Mouse (Mus musculus): ENCODE measurements around the gene Zfp110. TPM values are rescaled to one million over a fixed set of nuclear protein-coding genes. Genes with fewer than 3 reads are reported as not detected.

Zfp110 gene
- polyA plus RNA-seq, 2 experiments = 4.4 to 8.5 TPM

- Histone ChIP-seq H3K27me3 (ENCODE audit: control insufficient read depth, insufficient read depth, low read length) (no peaks in the 10 kb centered on the region), H3K4me2 (ENCODE audit: low read depth) (peak within 1 kb of the TSS; percentile 73), H3K4me3 (ENCODE audit: insufficient read depth in 1 of 2, low read depth in 2 of 2, low read length in 2 of 2) (peak within 1 kb of the TSS; percentile 59 to 99), H3K9ac (replicated peaks) (peak within 1 kb of the TSS; percentile 41), H3K36me3 (replicated peaks; ENCODE audit: control insufficient read depth, insufficient read depth, low read depth) (no peaks in the 10 kb centered on the region), H3K27ac (no peak within 1 kb of the TSS), H3K4me1 (replicated peaks; ENCODE audit: control insufficient read depth in 2 of 2, insufficient read depth in 2 of 2, low read length in 1 of 2) (peaks cover 3 to 9% of the 10 kb centered on the region in 2 experiments), H3K9me3 (ENCODE audit: control insufficient read depth, low read length) (no peaks in the 10 kb centered on the region)
- DNase-seq (ENCODE audit: low read depth in 3 of 3, low spot score in 3 of 3) = peak; percentile 76 to 82 (median 80)
- 3% methylated on average over 36 of the region's 36 CpGs for WGBS (ENCODE audit: insufficient replicate concordance)
- TF ChIP-seq EP300 (IDR thresholded peaks at IDR 0.05; ENCODE audit: low read depth) (no peak), CTCF (IDR thresholded peaks at IDR 0.05; ENCODE audit: low read depth) (no peak; the same call in 1 of the 2 replicates)
- ATAC-seq (ENCODE audit: insufficient read depth) = peak; percentile 96
These were observed 63.3 kb downstream of the Zfp110 start, which contains the start of gene Zscan22 for GRCm38 (mm10) chr7:12897655-12898410. Gene Zscan22 (plus strand): TSS chr7:12897815.

Other genes starting within 250 kb of the Zfp110 start
- gene Vmn2r53, start 226.0 kb upstream of the Zfp110 start, polyA plus RNA-seq (2012; rRNA removed) = not detected in 2 replicates
- not detected in 2 replicates for gene Vmn2r53, start 226.0 kb upstream of the Zfp110 start, polyA plus RNA-seq (2014; fragmentation: Nextera tagmentation; extraction: Ambion mirVana)
- gene Vmn2r54, start 194.4 kb upstream of the Zfp110 start, polyA plus RNA-seq (2012; rRNA removed) = not detected in 2 replicates
- gene Vmn2r54, start 194.4 kb upstream of the Zfp110 start, polyA plus RNA-seq (2014; fragmentation: Nextera tagmentation; extraction: Ambion mirVana) = not detected in 2 replicates
- not detected in 2 replicates for gene Vmn2r55, start 149.8 kb upstream of the Zfp110 start, polyA plus RNA-seq (2012; rRNA removed)
- not detected in 2 replicates for gene Vmn2r55, start 149.8 kb upstream of the Zfp110 start, polyA plus RNA-seq (2014; fragmentation: Nextera tagmentation; extraction: Ambion mirVana)
- not detected in 2 replicates for gene Vmn2r56, start 99.8 kb upstream of the Zfp110 start, polyA plus RNA-seq (2012; rRNA removed)
- not detected in 2 replicates for gene Vmn2r56, start 99.8 kb upstream of the Zfp110 start, polyA plus RNA-seq (2014; fragmentation: Nextera tagmentation; extraction: Ambion mirVana)
- 0.34 and 0.39 TPM in 2 replicates for gene Zscan18, start 31.1 kb upstream of the Zfp110 start, polyA plus RNA-seq (2012; rRNA removed)
- 0.16 and 0.37 TPM in 2 replicates for gene Zscan18, start 31.1 kb upstream of the Zfp110 start, polyA plus RNA-seq (2014; fragmentation: Nextera tagmentation; extraction: Ambion mirVana)
- 1.7 and 2.6 TPM in 2 replicates for gene Zfp329, start 15.9 kb upstream of the Zfp110 start, polyA plus RNA-seq (2012; rRNA removed)
- 1.4 and 1.5 TPM in 2 replicates for gene Zfp329, start 15.9 kb upstream of the Zfp110 start, polyA plus RNA-seq (2014; fragmentation: Nextera tagmentation; extraction: Ambion mirVana)
- 0.49 and 0.54 TPM in 2 replicates for gene Zfp128, start 46.4 kb downstream of the Zfp110 start, polyA plus RNA-seq (2012; rRNA removed)
- gene Zfp128, start 46.4 kb downstream of the Zfp110 start, polyA plus RNA-seq (2014; fragmentation: Nextera tagmentation; extraction: Ambion mirVana) = 0.39 and 1.0 TPM in 2 replicates
- 3.8 and 3.9 TPM in 2 replicates for gene Zscan22, start 63.1 kb downstream of the Zfp110 start, polyA plus RNA-seq (2012; rRNA removed)
- 3.9 and 5.1 TPM in 2 replicates for gene Zscan22, start 63.1 kb downstream of the Zfp110 start, polyA plus RNA-seq (2014; fragmentation: Nextera tagmentation; extraction: Ambion mirVana)
- 1,715 and 1,748 TPM in 2 replicates for gene Rps5, start 87.5 kb downstream of the Zfp110 start, polyA plus RNA-seq (2012; rRNA removed)
- 863 and 876 TPM in 2 replicates for gene Rps5, start 87.5 kb downstream of the Zfp110 start, polyA plus RNA-seq (2014; fragmentation: Nextera tagmentation; extraction: Ambion mirVana)
- 0.55 TPM in 2 replicates for gene Rnf225, start 92.7 kb downstream of the Zfp110 start, polyA plus RNA-seq (2012; rRNA removed)
- 0.09 and 0.15 TPM in 2 replicates for gene Rnf225, start 92.7 kb downstream of the Zfp110 start, polyA plus RNA-seq (2014; fragmentation: Nextera tagmentation; extraction: Ambion mirVana)
- 1.7 and 1.8 TPM in 2 replicates for gene Zfp324, start 131.1 kb downstream of the Zfp110 start, polyA plus RNA-seq (2012; rRNA removed)
- 2.0 and 2.4 TPM in 2 replicates for gene Zfp324, start 131.1 kb downstream of the Zfp110 start, polyA plus RNA-seq (2014; fragmentation: Nextera tagmentation; extraction: Ambion mirVana)
- 2.1 and 2.4 TPM in 2 replicates for gene Zfp446, start 143.1 kb downstream of the Zfp110 start, polyA plus RNA-seq (2012; rRNA removed)
- 0.93 and 1.1 TPM in 2 replicates for gene Zfp446, start 143.1 kb downstream of the Zfp110 start, polyA plus RNA-seq (2014; fragmentation: Nextera tagmentation; extraction: Ambion mirVana)
- gene Slc27a5, start 163.4 kb downstream of the Zfp110 start, polyA plus RNA-seq (2012; rRNA removed) = 4.9 and 7.7 TPM in 2 replicates
- 10.1 and 10.7 TPM in 2 replicates for gene Slc27a5, start 163.4 kb downstream of the Zfp110 start, polyA plus RNA-seq (2014; fragmentation: Nextera tagmentation; extraction: Ambion mirVana)
- 119 and 138 TPM in 2 replicates for gene Trim28, start 164.4 kb downstream of the Zfp110 start, polyA plus RNA-seq (2012; rRNA removed)
- 93.4 and 111 TPM in 2 replicates for gene Trim28, start 164.4 kb downstream of the Zfp110 start, polyA plus RNA-seq (2014; fragmentation: Nextera tagmentation; extraction: Ambion mirVana)
- gene Zbtb45, start 175.3 kb downstream of the Zfp110 start, polyA plus RNA-seq (2012; rRNA removed) = 9.8 and 10.9 TPM in 2 replicates
- gene Zbtb45, start 175.3 kb downstream of the Zfp110 start, polyA plus RNA-seq (2014; fragmentation: Nextera tagmentation; extraction: Ambion mirVana) = 10.5 and 13.4 TPM in 2 replicates
- gene Chmp2a, start 200.0 kb downstream of the Zfp110 start, polyA plus RNA-seq (2012; rRNA removed) = 42.5 and 92.3 TPM in 2 replicates
- 133 and 136 TPM in 2 replicates for gene Chmp2a, start 200.0 kb downstream of the Zfp110 start, polyA plus RNA-seq (2014; fragmentation: Nextera tagmentation; extraction: Ambion mirVana)
- gene Ube2m, start 203.5 kb downstream of the Zfp110 start, polyA plus RNA-seq (2012; rRNA removed) = 89.9 and 100 TPM in 2 replicates
- gene Ube2m, start 203.5 kb downstream of the Zfp110 start, polyA plus RNA-seq (2014; fragmentation: Nextera tagmentation; extraction: Ambion mirVana) = 80.7 and 92.2 TPM in 2 replicates
- gene Mzf1, start 220.0 kb downstream of the Zfp110 start, polyA plus RNA-seq (2012; rRNA removed) = 0.54 and 0.80 TPM in 2 replicates
- gene Mzf1, start 220.0 kb downstream of the Zfp110 start, polyA plus RNA-seq (2014; fragmentation: Nextera tagmentation; extraction: Ambion mirVana) = 0.14 and 0.27 TPM in 2 replicates

Measured in liver, embryonic 14.5 days (tissue).